Mouse (Mus musculus) ES-E14 (cell line): ENCODE measurements at regions not wholly inside any gene's neighbourhood (a gene's known extent, or its start where the extent isn't known, plus 50 kb on each side); places are given as distances from the start of the nearest gene placed in this dataset.

Experiments used
- CHD2 ChIP-seq: IDR thresholded peaks from 2 replicates; pipeline ENCODE4 v1.6.1; 2014; ENCODE audit warnings: mild to moderate bottlenecking, low read depth, low read length, inconsistent platforms
- HCFC1 ChIP-seq: IDR thresholded peaks from 2 replicates; pipeline ENCODE4 v1.6.1; 2012; ENCODE audit warnings: low read length, inconsistent platforms, borderline replicate concordance; ENCODE audit not compliant: insufficient read depth
- MAFK ChIP-seq: IDR thresholded peaks from 2 replicates; pipeline ENCODE4 v1.6.1; 2014; ENCODE audit warnings: mild to moderate bottlenecking, low read depth, low read length, inconsistent platforms; ENCODE audit not compliant: insufficient read depth
- ZC3H11A ChIP-seq: IDR thresholded peaks from 2 replicates; pipeline ENCODE4 v1.6.1; 2012; ENCODE audit warnings: low read depth, mild to moderate bottlenecking, inconsistent platforms, low read length, borderline replicate concordance

DNA sequence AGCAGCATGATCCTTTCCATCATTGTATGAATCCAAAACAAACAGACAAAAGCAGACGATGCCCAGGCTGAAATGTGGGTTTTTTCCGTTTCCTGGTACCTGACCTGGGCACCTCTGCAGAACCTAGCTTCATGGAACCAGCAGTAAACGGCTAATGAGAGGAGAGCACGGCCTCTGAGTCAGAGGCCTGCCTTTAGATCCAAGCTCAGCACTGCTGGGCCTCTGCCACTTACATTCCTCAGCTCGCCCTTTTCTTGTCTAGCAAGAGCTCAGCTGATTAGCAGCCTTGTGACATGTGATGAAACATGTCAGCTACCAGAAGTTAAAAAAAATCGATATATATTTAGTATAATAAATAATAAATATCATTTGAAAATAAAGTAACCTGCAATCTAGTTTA, 91.2 kb upstream of the Dhrs4 start:
- no peak for TF ChIP-seq MAFK
- TF ChIP-seq CHD2 = no peak
- no peak for TF ChIP-seq ZC3H11A
- no peak for TF ChIP-seq HCFC1
